Mouse (Mus musculus) skeletal muscle tissue, adult 2 months (tissue): ENCODE data around the gene Agap1.

Experiments
- DNase-seq: peaks from one replicate; pipeline ENCODE4 v3.0.0-alpha.2; 2012; ENCODE audit warnings: low read depth, low spot score

The Agap1 gene

GRCm38 (mm10) chr1:89454196-89455123 lies at the start of gene Agap1:
TSS of gene Agap1 (plus strand) at chr1:89454806.
- peak; percentile 85 for DNase-seq

- DNase-seq: no peak
Observed at GRCm38 (mm10) chr1:89405991-89406390, 48.6 kb upstream of the Agap1 start.

GRCm38 (mm10) chr1:89407986-89408385 lies 46.6 kb upstream of the Agap1 start:
- no peak for DNase-seq

- peak; percentile 54 for DNase-seq
Observed at GRCm38 (mm10) chr1:89413122-89413521, 41.5 kb upstream of the Agap1 start.

GRCm38 (mm10) chr1:89414563-89414962 lies 40.0 kb upstream of the Agap1 start:
- DNase-seq: no peak

- no peak for DNase-seq
Observed at GRCm38 (mm10) chr1:89416929-89417328, 37.7 kb upstream of the Agap1 start.

GRCm38 (mm10) chr1:89420642-89421041 lies 34.0 kb upstream of the Agap1 start:
- DNase-seq: no peak

GRCm38 (mm10) chr1:89421401-89421800 lies 33.2 kb upstream of the Agap1 start:
- peak; percentile 51 for DNase-seq

GRCm38 (mm10) chr1:89424563-89424962 lies 30.0 kb upstream of the Agap1 start:
- DNase-seq: peak; percentile 13

- no peak for DNase-seq
Observed at GRCm38 (mm10) chr1:89426137-89426536, 28.5 kb upstream of the Agap1 start.

GRCm38 (mm10) chr1:89428671-89429070 lies 25.9 kb upstream of the Agap1 start:
- DNase-seq: no peak

GRCm38 (mm10) chr1:89429946-89430640 lies 24.5 kb upstream of the Agap1 start:
- no peak for DNase-seq

GRCm38 (mm10) chr1:89439351-89439750 lies 15.3 kb upstream of the Agap1 start:
- DNase-seq: no peak

GRCm38 (mm10) chr1:89441236-89441897 lies 13.2 kb upstream of the Agap1 start:
- no peak for DNase-seq

- DNase-seq: no peak
Observed at GRCm38 (mm10) chr1:89443512-89443911, 11.1 kb upstream of the Agap1 start.

GRCm38 (mm10) chr1:89444014-89444413 lies 10.6 kb upstream of the Agap1 start:
- DNase-seq: no peak

- DNase-seq: no peak
Observed at GRCm38 (mm10) chr1:89450139-89450538, 4.5 kb upstream of the Agap1 start.

- DNase-seq: no peak
Observed at GRCm38 (mm10) chr1:89452138-89452537, 2.5 kb upstream of the Agap1 start.

- DNase-seq: no peak
Observed at GRCm38 (mm10) chr1:89453666-89454065, 940 bp upstream of the Agap1 start.

- DNase-seq: no peak
Observed at GRCm38 (mm10) chr1:89455421-89456091, 950 bp downstream of the Agap1 start.

- DNase-seq: no peak
Observed at GRCm38 (mm10) chr1:89456456-89456855, 1.9 kb downstream of the Agap1 start.
